Mouse (Mus musculus): ENCODE measurements around the gene Ralgapa2.

- TF ChIP-seq POLR2A (IDR thresholded peaks at IDR 0.05; ENCODE audit: borderline replicate concordance, extremely low read depth, insufficient read depth, insufficient read length, poor library complexity, severe bottlenecking) = no peak
- no peak for TF ChIP-seq CTCF (IDR thresholded peaks at IDR 0.05; ENCODE audit: borderline replicate concordance, extremely low read depth, insufficient read depth, insufficient read length)
These were observed 205.1 kb downstream of the Ralgapa2 start for GRCm38 (mm10) chr2:146307060-146307459.
